Comparison of ENCODE assay signal across 7 mouse cellular contexts in genomic region chr12:84174871-84175270, GRCm38 (mm10). TPM values are rescaled to one million over a fixed set of nuclear protein-coding genes. Genes with fewer than 3 reads are reported as not detected.
DNase-seq lines count a peak whose midpoint lies in the region; ATAC-seq and TF ChIP-seq lines count a peak whose summit lies in the region.

No protein-coding gene starts in this region.

- DNase-seq in Muller cell, postnatal 12 days (ENCODE audit: inconsistent ontology term): peak; percentile 23
- no peak for DNase-seq in kidney, postnatal 0 days (ENCODE audit: low spot score)
- DNase-seq in lung, postnatal 25 days (ENCODE audit: low spot score): peak; percentile 93
- DNase-seq in yolk sac, embryonic 10.5 days (ENCODE audit: low spot score): peak; percentile 76
- DNase-seq in cerebellum, adult 18-20 months: no peak

- TF ChIP-seq CTCF in bone marrow, adult 2 months (IDR thresholded peaks at IDR 0.05; ENCODE audit: control insufficient read depth, insufficient read depth, low read length): no peak
- no peak for TF ChIP-seq CTCF in kidney, postnatal 0 days (IDR thresholded peaks at IDR 0.05; ENCODE audit: low read depth)

- H3K4me2 ChIP-seq in heart, embryonic 12.5 days: peak overlapping the region; percentile 79
- H3K4me2 ChIP-seq in kidney, postnatal 0 days (ENCODE audit: low read length): peak overlapping the region; percentile 68

- TF ChIP-seq POLR2A in bone marrow, adult 2 months (IDR thresholded peaks at IDR 0.05; ENCODE audit: borderline replicate concordance, control insufficient read depth, low read depth, low read length): no peak

- H3K36me3 ChIP-seq in heart, embryonic 12.5 days: peaks cover 36% of the 10 kb centered on the region
- H3K36me3 ChIP-seq in kidney, postnatal 0 days (ENCODE audit: insufficient read depth, low read length): peaks cover 24% of the 10 kb centered on the region

- H3K4me3 ChIP-seq in bone marrow, adult 2 months (replicated peaks; ENCODE audit: control insufficient read depth, low read depth, low read length): peak overlapping the region; percentile 31
- H3K4me3 ChIP-seq in heart, embryonic 12.5 days: no peak overlapping the region
- H3K4me3 ChIP-seq in kidney, postnatal 0 days (replicated peaks; ENCODE audit: low read depth, low read length): no peak overlapping the region

- peaks cover 27% of the 10 kb centered on the region for H3K4me1 ChIP-seq in bone marrow, adult 2 months (ENCODE audit: control insufficient read depth, insufficient read depth, low read length)
- H3K4me1 ChIP-seq in heart, embryonic 12.5 days (replicated peaks): peaks cover 64% of the 10 kb centered on the region
- peaks cover 52% of the 10 kb centered on the region for H3K4me1 ChIP-seq in kidney, postnatal 0 days (replicated peaks; ENCODE audit: insufficient read depth, low read length)

- H3K9ac ChIP-seq in heart, embryonic 12.5 days: 0 out of 2 replicates have a peak overlapping the region, but pooled peaks have one; percentile 74
- no peak overlapping the region for H3K9ac ChIP-seq in kidney, postnatal 0 days (ENCODE audit: low read depth, low read length)

- peak overlapping the region; percentile 88 for H3K27ac ChIP-seq in bone marrow, adult 2 months (ENCODE audit: control insufficient read depth, insufficient read depth, low read depth, low read length, poor library complexity)
- peak overlapping the region; percentile 94; the same call in 1 of the 2 replicates for H3K27ac ChIP-seq in heart, embryonic 12.5 days (ENCODE audit: poor library complexity, severe bottlenecking)
- peak overlapping the region; percentile 96 for H3K27ac ChIP-seq in kidney, postnatal 0 days

- 22% methylated on average over 6 of the region's 6 CpGs for whole genome bisulfite sequencing in bone marrow, adult 2 months
- 78% methylated on average over 6 of the region's 6 CpGs for WGBS in heart, embryonic 12.5 days
- 66% methylated on average over 6 of the region's 6 CpGs for WGBS in kidney, postnatal 0 days

- no peaks in the 10 kb centered on the region for H3K27me3 ChIP-seq in heart, embryonic 12.5 days (replicated peaks)
- H3K27me3 ChIP-seq in kidney, postnatal 0 days (ENCODE audit: insufficient read depth, low read length): no peaks in the 10 kb centered on the region

- ATAC-seq in heart, embryonic 12.5 days (ENCODE audit: insufficient number of reproducible peaks, low FRiP score): no peak
- peak; percentile 14; the same call in 1 of the 2 replicates for ATAC-seq in kidney, postnatal 0 days (replicated peaks; ENCODE audit: low FRiP score, low read depth)

- no peaks in the 10 kb centered on the region for H3K9me3 ChIP-seq in heart, embryonic 12.5 days (replicated peaks)
- no peaks in the 10 kb centered on the region for H3K9me3 ChIP-seq in kidney, postnatal 0 days (replicated peaks; ENCODE audit: low read length)

RNA-seq across cellular contexts. Expression of gene Pnma1, which starts 26.6 kb away (rescaled TPM):
- polyA plus RNA-seq in bone marrow, adult 2 months (2011; ENCODE audit: insufficient read depth, insufficient read length, low replicate concordance, missing spikeins): 1.8 and 2.8 TPM in 2 replicates
- polyA plus RNA-seq in heart, embryonic 12.5 days (2016; fragmentation: Nextera tagmentation; extraction: Ambion mirVana): 0.40 and 0.68 TPM in 2 replicates
- 0.33 and 0.50 TPM in 2 replicates for polyA plus RNA-seq in kidney, postnatal 0 days (2015; fragmentation: Nextera tagmentation; extraction: Ambion mirVana)

RNA-seq across cellular contexts. Expression of gene Elmsan1, which starts 43.8 kb away (rescaled TPM):
- polyA plus RNA-seq in bone marrow, adult 2 months (2011; ENCODE audit: insufficient read depth, insufficient read length, low replicate concordance, missing spikeins): 12.5 and 20.0 TPM in 2 replicates
- 8.7 and 10.6 TPM in 2 replicates for polyA plus RNA-seq in heart, embryonic 12.5 days (2016; fragmentation: Nextera tagmentation; extraction: Ambion mirVana)
- 4.8 and 5.8 TPM in 2 replicates for polyA plus RNA-seq in kidney, postnatal 0 days (2015; fragmentation: Nextera tagmentation; extraction: Ambion mirVana)

Comparison
In these comparisons a context has a peak if more than half of its experiments do, and no peak if none do; other contexts are left out.
1. DNase-seq: peak in Muller cell, postnatal 12 days (single experiment), lung, postnatal 25 days (single experiment) and yolk sac, embryonic 10.5 days (single experiment); none in kidney, postnatal 0 days (single experiment) and cerebellum, adult 18-20 months (0 of 2).
2. Peak in every context shown above with its lines, with median percentiles within 50 percentile points of each other: H3K27ac ChIP-seq.